Mouse (Mus musculus) R1 (cell line): ENCODE data around the gene Pogz.
A peak's percentile ranks its signal among the peaks of the same experiment; 100 is the strongest.
"Not testable (repeated sequence)": the region's sequence is repeated elsewhere in the genome, so short reads cannot be mapped to it uniquely, and the experiment has no call there.

Experiments used
- DNase-seq: peaks from one replicate; pipeline ENCODE4 v3.0.0-alpha.2; 2018; ENCODE audit warnings: low read depth, low spot score

Pogz gene

DNA sequence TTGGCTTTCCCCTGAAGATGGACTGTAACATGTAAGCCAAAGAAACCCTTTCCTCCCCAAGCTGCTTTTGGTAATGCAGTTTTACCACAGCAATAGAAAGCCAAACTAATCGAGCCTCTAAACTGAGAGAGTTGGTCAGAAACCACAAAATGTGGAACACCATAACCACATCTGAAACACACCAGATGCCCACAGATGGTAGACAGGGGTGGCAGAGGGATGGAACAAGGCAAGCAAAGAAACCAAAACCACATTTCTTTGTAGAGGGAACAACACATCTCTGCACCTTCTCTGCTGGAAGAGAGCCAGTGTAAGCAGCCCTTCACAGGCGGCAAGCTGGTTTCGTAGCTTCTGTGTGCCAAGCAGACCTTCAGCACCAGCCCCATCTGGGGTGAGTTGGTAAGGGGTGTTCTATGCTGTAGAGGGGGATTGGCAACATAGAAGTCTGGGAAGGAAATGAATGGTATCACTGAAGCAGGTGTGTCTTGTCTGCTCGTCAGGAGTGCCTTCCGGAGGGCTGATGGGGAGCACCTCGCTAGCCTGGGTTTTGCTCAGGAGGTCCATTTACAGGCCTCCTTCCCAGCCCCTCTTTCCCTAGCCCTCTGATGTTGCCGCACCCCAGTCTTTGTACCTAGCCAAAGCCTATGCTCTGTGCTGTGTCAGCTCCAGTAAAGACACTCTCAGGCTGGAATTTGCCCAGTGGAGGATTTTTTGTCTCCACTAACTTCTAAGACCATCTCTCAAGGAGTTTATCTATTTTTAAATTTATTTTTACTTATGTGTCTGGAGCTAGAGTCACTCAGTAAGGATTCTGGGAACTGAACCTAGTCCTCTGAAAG lies 78.8 kb downstream of the Pogz start:
- no peak for DNase-seq

DNA sequence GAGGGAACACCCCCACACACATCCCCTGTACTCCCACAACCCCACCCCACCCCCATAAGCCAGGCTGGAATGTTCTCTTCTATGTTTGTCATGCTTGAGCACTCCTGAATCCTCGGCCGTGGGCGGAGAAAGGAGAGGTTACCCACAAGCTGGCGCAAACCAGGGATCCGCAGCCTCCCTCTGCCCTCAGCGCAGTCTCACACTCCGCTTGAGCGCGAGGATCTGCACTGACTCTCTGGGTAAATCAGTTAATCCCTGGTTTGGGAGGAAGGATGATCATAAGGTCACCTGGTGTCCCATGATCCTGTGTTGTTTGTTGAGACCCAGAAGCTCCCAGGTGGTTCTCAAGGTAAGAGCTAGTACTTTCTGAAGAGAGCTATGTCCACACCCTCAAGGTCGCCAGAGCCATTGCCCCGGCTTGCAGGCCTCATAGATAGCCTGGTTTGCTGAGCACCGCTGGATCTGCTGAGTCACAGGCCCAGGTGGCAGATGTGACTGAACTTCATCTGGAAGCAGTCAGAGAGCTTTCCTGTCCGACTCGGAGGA lies 80.5 kb downstream of the Pogz start:
- DNase-seq = peak; percentile 75

DNA sequence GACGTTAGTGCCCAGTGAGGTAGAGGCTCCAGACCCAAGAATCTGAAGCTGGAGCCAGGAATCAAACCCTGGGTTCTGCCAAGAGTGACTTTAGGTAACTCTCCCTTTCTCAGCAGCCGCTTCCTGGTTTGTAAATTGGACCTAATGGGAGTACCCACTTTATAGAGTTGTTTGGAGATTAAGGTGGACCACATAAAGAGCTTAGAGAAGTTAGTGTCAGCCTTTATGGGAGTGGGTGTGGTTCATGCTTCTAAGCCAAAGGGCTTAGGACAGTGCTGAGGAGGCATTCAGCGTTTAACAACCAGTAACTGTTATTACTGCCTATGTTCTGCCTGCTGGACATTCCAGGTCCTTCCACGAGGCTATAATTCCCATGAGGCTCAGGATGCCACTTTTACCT lies 81.5 kb downstream of the Pogz start:
- DNase-seq = no peak

GRCm38 (mm10) chr3:94921104-94921503 lies 83.7 kb downstream of the Pogz start:
- no peak for DNase-seq

- DNase-seq = no peak
Measured at GRCm38 (mm10) chr3:94922333-94922732, 85.0 kb downstream of the Pogz start.

DNA sequence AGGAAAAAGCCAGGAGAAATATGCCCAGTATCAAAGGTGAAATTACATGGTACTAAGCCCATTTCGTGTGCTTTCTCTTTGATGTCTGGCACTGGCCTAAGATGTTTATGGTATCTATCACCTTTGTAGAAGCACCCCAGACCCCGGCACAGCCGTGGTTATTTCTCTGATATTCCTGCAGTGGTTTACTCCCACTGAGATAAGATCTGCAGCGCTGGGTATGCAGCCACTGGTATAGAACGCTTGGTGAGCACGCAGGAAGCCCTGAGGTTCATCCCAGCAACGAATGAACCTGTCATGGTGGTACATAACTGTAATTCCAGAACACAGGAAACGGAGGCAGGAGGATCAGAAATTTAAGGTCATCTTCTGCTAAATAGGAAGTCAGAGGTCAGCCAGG lies 87.3 kb downstream of the Pogz start:
- DNase-seq = no peak

DNA sequence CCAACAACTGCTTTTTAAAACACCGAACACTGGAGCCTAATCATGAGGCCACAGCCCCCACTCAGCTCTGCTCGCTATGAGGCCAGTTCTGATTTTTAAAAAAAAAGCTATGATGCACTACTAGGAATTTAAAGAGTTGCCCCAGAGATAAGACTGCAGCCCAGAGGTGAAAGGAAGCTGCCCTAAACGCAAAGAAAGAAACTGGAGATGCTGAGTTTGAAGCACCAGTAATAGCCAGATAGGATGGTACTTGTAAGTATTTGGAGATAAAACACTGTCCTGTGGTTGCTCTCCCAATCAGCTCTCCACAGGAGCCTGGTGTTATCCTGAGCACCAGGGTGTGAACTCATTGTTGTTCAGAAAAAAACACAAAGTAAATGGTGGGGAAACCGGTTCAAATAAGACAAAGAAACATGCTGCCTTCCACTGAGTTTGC lies 89.0 kb downstream of the Pogz start:
- not testable (repeated sequence) for DNase-seq

- DNase-seq = not testable (repeated sequence)
Measured at GRCm38 (mm10) chr3:94928979-94929378, 91.6 kb downstream of the Pogz start.

DNA sequence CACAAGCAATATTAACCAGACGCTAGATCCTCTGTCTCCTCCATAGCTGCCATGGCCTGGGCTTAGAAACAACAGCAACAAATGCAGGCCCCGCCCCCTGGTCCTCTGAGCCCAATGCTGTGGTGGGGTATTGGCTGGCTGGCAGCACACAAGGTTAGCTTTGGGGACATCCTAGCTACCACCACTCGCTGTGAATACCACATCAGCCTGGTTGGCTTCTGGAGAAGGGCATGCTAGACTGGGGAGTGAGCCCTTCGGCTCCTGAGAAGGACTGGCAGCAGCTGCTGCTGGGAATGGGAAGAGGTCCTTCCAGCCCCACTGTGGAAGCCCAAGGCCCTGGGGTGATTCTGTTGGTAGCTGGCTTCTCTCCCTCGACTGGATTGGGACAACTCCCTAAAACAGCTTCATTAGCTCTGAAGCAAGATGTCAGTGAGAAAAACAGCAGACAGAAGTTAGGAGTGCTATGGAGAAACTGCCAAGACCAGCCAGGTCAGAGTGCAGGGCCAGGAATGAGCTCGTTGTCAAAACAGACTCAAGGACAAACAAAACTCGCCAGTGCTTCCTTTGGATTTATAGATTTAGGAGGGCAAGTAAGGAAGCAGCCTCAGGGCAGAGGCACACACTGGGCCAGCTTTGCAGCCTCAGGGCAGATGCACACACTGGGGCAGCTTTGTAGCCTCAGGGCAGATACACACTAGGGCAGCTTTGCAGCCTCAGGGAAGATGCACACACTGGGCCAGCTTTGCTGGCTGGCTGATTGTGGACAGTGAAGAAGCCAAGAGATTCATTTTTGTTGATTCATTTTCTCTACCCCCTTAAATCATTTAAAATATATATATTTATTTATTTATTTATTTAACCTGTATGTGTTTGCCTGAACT lies 93.3 kb downstream of the Pogz start:
- DNase-seq = not testable (repeated sequence)

DNA sequence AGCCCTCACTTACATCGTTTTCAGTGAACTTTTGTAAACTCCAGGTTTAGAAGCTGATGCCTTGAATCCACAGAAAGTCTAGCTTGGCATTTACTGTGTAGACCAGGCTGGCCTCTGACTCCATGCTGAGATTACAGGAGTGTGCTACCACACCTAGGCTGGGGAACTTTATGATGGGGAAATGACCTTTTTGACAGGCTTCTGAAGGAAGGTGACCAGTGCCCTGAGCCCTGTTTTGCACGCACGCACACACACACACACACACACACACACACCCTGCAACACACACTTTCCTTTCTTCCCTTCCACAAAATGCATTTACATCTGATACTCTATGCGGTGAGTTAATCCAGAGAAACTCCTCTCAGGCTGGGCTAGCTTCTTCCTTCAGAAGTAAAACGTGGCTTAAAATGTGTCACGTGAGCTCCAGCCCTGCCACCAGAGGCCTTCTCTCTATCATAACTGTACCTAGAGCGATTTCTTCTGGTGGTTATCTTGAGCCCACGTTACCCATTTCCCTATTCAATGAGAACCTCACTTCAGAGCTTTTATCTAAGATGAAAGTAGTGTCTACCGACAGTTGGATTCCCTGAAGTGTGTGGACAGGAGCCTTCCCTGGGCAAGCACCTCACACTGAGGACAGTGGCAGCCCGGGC lies 94.2 kb downstream of the Pogz start:
- DNase-seq = not testable (repeated sequence)
